Mouse (Mus musculus): Measurements from ENCODE around the gene Apbb2. TPM values are rescaled to one million over a fixed set of nuclear protein-coding genes. Genes with fewer than 3 reads are reported as not detected.

Gene Apbb2
- 71.9 and 88.0 TPM in 2 replicates for polyA plus RNA-seq (2011; ENCODE audit: insufficient read length, low read depth, missing spikeins)

- TF ChIP-seq POLR2A (IDR thresholded peaks at IDR 0.05; ENCODE audit: low read depth, low read length) (peak; percentile 90), CTCF (IDR thresholded peaks at IDR 0.05; ENCODE audit: borderline replicate concordance, insufficient read depth, low read length) (peak; percentile 72)
- Histone ChIP-seq H3K4me1 (ENCODE audit: control insufficient read depth, insufficient read depth, low read length) (peaks cover 20% of the 10 kb centered on the region), H3K27ac (ENCODE audit: insufficient read depth, low read length) (peak within 1 kb of the TSS; percentile 83)
Measured at GRCm38 (mm10) chr5:66618597-66618996, at the start of gene Apbb2. Apbb2 (minus strand) TSS chr5:66618784.

GRCm38 (mm10) chr5:66654220-66654619 lies 35.6 kb upstream of the Apbb2 start:
- Histone ChIP-seq H3K4me3 (ENCODE audit: insufficient read depth, low read length) (no peak overlapping the region), H3K4me1 (ENCODE audit: control insufficient read depth, insufficient read depth, low read length) (no peaks in the 10 kb centered on the region), H3K27ac (ENCODE audit: insufficient read depth, low read length) (no peak overlapping the region)
- TF ChIP-seq CTCF (IDR thresholded peaks at IDR 0.05; ENCODE audit: borderline replicate concordance, insufficient read depth, low read length) (no peak), POLR2A (IDR thresholded peaks at IDR 0.05; ENCODE audit: low read depth, low read length) (no peak)

More at GRCm38 (mm10) chr5:66618597-66618996, at the start of gene Apbb2:
- H3K4me3 ChIP-seq (ENCODE audit: insufficient read depth, low read length): peak within 1 kb of the TSS; percentile 63

DNA sequence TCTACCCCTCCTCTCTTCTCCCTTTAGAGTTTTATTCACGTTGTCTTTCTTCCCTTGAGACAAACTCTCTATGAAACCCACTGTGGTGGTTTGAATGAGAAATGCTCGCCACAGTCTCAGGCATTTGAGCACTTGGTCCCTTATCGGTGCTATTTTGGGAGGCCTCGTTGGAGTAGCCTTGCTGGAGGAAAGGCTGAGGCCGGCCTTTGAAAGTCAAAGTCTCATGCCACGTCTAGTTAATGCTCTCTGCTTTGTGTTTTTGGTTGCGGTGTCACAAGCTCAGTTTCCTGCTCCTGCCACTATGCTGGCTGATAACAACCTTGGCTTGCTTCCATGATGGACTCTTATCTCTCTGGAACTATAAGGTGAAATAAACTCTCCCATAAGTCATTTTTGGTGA lies 28.9 kb upstream of the Apbb2 start:
- H3K4me1 ChIP-seq (ENCODE audit: control insufficient read depth, insufficient read depth, low read length): no peaks in the 10 kb centered on the region
- H3K4me3 ChIP-seq (ENCODE audit: insufficient read depth, low read length): no peak overlapping the region
- no peak overlapping the region for H3K27ac ChIP-seq (ENCODE audit: insufficient read depth, low read length)
- TF ChIP-seq POLR2A (IDR thresholded peaks at IDR 0.05; ENCODE audit: low read depth, low read length) (no peak), CTCF (IDR thresholded peaks at IDR 0.05; ENCODE audit: borderline replicate concordance, insufficient read depth, low read length) (no peak)

DNA sequence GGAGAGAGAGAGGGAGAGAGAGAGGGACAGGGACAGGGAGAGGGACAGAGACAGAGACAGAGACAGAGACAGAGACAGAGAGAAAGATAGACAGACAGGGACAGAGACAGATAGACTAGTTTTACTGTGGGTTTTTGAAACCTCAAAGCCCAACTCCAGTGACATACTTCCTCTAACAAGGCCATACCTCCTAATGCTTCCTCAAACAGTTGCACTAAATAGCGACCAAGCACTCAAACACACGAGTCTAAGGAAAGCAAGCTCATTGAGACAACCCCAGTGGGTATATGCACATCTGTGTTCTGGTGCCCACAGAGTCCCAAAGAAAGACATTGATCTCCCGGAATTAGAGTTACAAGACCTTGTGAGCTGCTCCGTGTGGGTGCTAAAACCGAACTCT lies 24.7 kb upstream of the Apbb2 start:
- Histone ChIP-seq H3K27ac (ENCODE audit: insufficient read depth, low read length) (no peak overlapping the region), H3K4me1 (ENCODE audit: control insufficient read depth, insufficient read depth, low read length) (no peaks in the 10 kb centered on the region), H3K4me3 (ENCODE audit: insufficient read depth, low read length) (no peak overlapping the region)
- TF ChIP-seq POLR2A (IDR thresholded peaks at IDR 0.05; ENCODE audit: low read depth, low read length): no peak
- no peak for TF ChIP-seq CTCF (IDR thresholded peaks at IDR 0.05; ENCODE audit: borderline replicate concordance, insufficient read depth, low read length)

GRCm38 (mm10) chr5:66642156-66642555 lies 23.6 kb upstream of the Apbb2 start:
- TF ChIP-seq POLR2A (IDR thresholded peaks at IDR 0.05; ENCODE audit: low read depth, low read length): no peak
- no peak for TF ChIP-seq CTCF (IDR thresholded peaks at IDR 0.05; ENCODE audit: borderline replicate concordance, insufficient read depth, low read length)
- Histone ChIP-seq H3K27ac (ENCODE audit: insufficient read depth, low read length) (no peak overlapping the region), H3K4me1 (ENCODE audit: control insufficient read depth, insufficient read depth, low read length) (no peaks in the 10 kb centered on the region), H3K4me3 (ENCODE audit: insufficient read depth, low read length) (no peak overlapping the region)

GRCm38 (mm10) chr5:66635459-66636079 lies 17.0 kb upstream of the Apbb2 start:
- Histone ChIP-seq H3K4me3 (ENCODE audit: insufficient read depth, low read length) (no peak overlapping the region), H3K4me1 (ENCODE audit: control insufficient read depth, insufficient read depth, low read length) (no peaks in the 10 kb centered on the region), H3K27ac (ENCODE audit: insufficient read depth, low read length) (no peak overlapping the region)
- TF ChIP-seq POLR2A (IDR thresholded peaks at IDR 0.05; ENCODE audit: low read depth, low read length) (no peak), CTCF (IDR thresholded peaks at IDR 0.05; ENCODE audit: borderline replicate concordance, insufficient read depth, low read length) (no peak)

DNA sequence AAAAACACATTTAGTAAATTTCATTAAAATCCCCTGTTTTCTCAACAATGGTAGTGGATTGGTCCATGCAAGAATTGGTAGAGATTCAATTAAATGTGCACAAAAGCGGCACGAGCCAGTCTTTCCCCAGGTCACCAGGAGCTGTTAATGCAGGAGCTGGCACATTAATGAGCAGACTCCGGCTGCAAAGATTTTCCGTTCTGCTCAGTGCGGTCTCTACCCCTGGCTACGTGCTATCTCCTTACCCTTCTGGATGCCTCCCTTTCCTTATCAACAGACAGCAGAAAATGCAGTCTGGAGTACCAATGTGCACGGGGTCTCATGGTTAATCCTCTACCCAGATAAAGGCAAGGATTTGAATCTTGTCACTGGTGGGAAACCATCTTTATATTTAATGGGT lies 9.2 kb upstream of the Apbb2 start:
- Histone ChIP-seq H3K4me1 (ENCODE audit: control insufficient read depth, insufficient read depth, low read length) (no peaks in the 10 kb centered on the region), H3K27ac (ENCODE audit: insufficient read depth, low read length) (no peak overlapping the region), H3K4me3 (ENCODE audit: insufficient read depth, low read length) (no peak overlapping the region)
- TF ChIP-seq POLR2A (IDR thresholded peaks at IDR 0.05; ENCODE audit: low read depth, low read length): no peak
- TF ChIP-seq CTCF (IDR thresholded peaks at IDR 0.05; ENCODE audit: borderline replicate concordance, insufficient read depth, low read length): no peak

DNA sequence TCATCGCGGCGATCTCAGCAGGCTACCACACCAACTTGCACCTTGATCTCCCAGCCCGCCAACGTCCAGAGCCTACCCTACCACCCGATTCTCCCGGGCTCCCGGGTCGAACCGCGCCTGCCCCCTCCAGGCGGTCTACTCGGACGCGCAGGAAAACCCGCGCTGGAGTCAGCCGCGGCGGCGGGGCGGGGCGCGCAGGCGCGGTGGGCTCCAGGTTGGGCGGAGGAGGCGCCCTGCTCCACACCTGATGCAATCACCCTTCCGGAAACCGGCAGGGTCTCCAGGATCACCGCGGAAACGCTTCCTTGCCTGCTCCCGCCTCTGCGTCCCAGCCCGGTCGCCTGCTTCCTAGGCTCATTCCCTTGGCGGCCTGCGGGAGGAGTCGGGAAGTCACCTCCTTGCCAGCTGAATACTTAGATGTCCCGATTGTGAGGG lies 1.6 kb upstream of the Apbb2 start:
- TF ChIP-seq CTCF (IDR thresholded peaks at IDR 0.05; ENCODE audit: borderline replicate concordance, insufficient read depth, low read length): no peak
- TF ChIP-seq POLR2A (IDR thresholded peaks at IDR 0.05; ENCODE audit: low read depth, low read length): peak; percentile 68
- Histone ChIP-seq H3K4me3 (ENCODE audit: insufficient read depth, low read length) (peak overlapping the region; percentile 37), H3K27ac (ENCODE audit: insufficient read depth, low read length) (peak overlapping the region; percentile 16), H3K4me1 (ENCODE audit: control insufficient read depth, insufficient read depth, low read length) (peaks cover 9% of the 10 kb centered on the region)

- H3K4me1 ChIP-seq (ENCODE audit: control insufficient read depth, insufficient read depth, low read length): peaks cover 14% of the 10 kb centered on the region
- peak overlapping the region; percentile 20 for H3K4me3 ChIP-seq (ENCODE audit: insufficient read depth, low read length)
- peak overlapping the region; percentile 16; the same call in 1 of the 2 replicates for H3K27ac ChIP-seq (ENCODE audit: insufficient read depth, low read length)
- TF ChIP-seq POLR2A (IDR thresholded peaks at IDR 0.05; ENCODE audit: low read depth, low read length) (no peak), CTCF (IDR thresholded peaks at IDR 0.05; ENCODE audit: borderline replicate concordance, insufficient read depth, low read length) (no peak)
Measured at GRCm38 (mm10) chr5:66619675-66620074, 1.1 kb upstream of the Apbb2 start.

DNA sequence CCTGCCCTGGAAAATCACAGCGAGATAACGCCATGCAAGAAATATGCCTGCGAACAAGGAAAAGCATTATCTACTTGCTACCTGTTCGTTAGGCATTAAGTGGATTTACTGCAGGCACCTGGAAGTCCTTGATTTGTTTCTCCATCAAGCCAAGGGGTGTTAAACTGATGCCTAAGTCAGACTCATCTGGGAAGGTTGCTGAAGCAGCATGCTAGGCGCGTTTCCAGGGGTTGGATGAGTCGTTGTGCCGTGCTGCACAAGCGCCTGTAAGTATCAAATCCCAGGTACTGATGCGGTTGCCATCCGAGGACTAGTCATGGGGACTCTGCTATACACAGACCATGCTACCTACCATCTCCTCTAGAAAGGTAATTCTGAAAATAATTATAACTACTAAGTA lies 611 bp upstream of the Apbb2 start:
- H3K4me3 ChIP-seq (ENCODE audit: insufficient read depth, low read length): no peak overlapping the region
- TF ChIP-seq POLR2A (IDR thresholded peaks at IDR 0.05; ENCODE audit: low read depth, low read length): no peak
- TF ChIP-seq CTCF (IDR thresholded peaks at IDR 0.05; ENCODE audit: borderline replicate concordance, insufficient read depth, low read length): no peak
- no peak overlapping the region for H3K27ac ChIP-seq (ENCODE audit: insufficient read depth, low read length)
- H3K4me1 ChIP-seq (ENCODE audit: control insufficient read depth, insufficient read depth, low read length): peaks cover 18% of the 10 kb centered on the region

Measured in embryonic fibroblast, embryonic 13.5 days (primary cell).